Mouse (Mus musculus): Measurements from ENCODE around the gene Skint8. TPM values are rescaled to one million over a fixed set of nuclear protein-coding genes. Genes with fewer than 3 reads are reported as not detected.
"Not testable (repeated sequence)": the region's sequence is repeated elsewhere in the genome, so short reads cannot be mapped to it uniquely, and the experiment has no call there.

The Skint8 gene
- not detected in 2 replicates for total RNA-seq (2017)

DNA sequence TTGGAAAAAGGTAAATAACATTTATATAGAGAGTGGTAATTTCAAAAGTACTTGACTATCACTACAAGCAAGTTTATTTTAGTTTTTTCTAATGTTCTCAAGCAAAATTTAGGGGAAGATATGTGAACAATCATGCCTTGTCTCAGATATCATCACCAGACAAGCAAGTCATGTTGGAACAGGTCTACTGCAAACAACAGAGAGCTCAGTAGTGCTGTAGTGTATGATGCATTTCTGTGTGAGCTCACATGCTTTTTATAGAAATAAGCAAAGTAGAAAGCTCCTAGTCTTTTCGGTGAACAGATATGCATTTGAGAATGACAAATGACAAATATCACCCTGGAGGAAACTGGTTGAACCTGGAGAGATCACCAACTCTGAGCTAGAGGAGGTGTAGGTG lies at the start of gene Skint8:
Gene Skint8, plus strand, starts transcription at position 301 of the 400 bp plus-strand sequence.
- ATAC-seq (replicated peaks; ENCODE audit: low read depth, poor library complexity, severe bottlenecking), result no peak

DNA sequence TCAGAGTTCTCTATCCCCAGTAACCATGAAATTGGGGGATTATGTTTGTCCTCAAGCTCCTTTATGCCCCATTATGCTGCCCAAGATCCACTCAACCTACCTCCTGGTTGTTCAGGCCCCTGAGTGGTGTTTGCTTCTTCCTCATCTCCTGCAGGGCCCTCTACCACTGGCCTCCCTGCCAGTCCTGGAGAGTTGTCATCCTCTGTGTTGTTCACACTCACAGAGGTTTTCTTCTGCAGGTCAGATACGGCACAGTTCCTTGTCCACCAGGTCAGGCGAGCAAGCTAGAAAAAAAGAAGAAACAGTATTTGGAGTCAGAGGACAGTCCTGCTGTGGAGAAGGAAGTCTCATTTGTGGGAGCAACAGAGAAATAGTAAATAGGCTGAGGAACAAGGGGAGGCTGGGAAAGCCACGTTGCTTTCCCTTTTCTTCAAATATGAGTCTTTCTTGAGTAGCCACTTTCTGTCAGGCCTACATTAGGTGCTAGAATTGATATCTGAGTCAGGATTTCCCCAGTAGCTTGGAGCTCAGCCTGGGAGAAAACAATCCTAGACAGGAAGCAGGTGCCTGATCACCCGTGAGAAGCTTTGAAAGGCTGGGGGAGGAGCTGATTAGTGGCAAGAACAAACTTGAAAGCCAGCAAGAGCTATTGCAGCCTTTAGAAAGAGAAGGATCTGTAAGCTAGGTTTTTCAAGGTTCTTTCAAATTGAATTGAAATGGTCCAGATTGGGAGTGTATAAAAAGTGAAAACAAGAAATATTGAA lies 38.9 kb upstream of the Skint8 start:
- ATAC-seq (replicated peaks; ENCODE audit: low read depth, poor library complexity, severe bottlenecking), result no peak

DNA sequence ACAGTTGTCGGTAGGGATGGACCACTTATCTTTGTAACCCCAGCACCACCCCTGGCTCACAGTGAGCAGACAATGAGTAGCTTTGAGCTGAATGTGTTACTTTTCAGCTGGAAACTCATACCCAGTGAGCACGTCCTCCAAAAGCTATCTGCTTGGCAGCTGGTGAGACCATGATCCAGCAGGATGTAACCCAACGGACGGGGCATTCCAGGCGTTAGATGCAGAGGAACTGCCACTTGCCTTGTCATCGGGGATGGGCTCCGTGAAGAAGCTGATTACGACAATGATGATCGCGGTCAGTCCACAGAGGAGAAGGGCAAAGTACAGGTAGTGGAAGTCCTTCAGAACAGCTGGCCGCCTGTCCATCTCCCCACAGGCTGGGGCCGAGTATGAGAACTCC lies 35.6 kb upstream of the Skint8 start:
- ATAC-seq (replicated peaks; ENCODE audit: low read depth, poor library complexity, severe bottlenecking), result no peak

DNA sequence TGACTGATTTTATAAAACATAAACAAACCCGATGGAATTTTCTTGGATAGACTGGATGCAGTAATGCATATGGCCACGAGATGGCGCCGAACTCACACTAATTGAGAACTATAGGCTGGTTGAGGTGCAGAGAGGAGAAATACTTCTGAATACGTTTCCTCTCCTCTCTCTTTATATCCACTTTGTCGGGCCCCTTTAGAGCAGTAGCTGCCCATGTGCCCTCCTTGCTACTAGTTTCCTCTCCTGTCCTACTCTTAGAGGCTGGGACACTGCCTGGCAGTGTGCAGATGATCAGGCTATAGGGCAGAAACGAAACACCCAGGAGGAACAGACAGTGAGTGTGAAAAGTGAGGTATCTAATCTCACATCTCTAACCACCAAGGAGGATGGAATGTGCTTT lies 33.2 kb upstream of the Skint8 start:
- peak; percentile 86 for ATAC-seq (replicated peaks; ENCODE audit: low read depth, poor library complexity, severe bottlenecking)

DNA sequence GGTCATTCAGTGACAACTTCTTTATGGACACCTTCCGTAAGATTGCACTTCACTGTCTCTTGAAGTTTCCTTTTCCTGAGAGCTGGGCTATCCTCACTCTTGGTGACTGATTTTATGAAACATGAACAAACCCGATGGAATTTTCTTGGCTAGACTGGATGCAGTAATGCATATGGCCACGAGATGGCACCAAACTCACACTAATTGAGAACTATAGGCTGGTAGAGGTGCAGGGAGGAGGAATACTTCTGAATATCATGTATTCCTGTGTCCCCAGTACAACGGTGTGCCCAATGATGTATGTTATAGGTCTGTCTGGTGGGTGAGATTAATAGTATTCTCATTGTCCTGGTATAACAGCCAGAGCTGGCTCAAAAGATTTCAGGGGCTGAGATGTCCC lies 32.6 kb upstream of the Skint8 start:
- peak; percentile 77 for ATAC-seq (replicated peaks; ENCODE audit: low read depth, poor library complexity, severe bottlenecking)

DNA sequence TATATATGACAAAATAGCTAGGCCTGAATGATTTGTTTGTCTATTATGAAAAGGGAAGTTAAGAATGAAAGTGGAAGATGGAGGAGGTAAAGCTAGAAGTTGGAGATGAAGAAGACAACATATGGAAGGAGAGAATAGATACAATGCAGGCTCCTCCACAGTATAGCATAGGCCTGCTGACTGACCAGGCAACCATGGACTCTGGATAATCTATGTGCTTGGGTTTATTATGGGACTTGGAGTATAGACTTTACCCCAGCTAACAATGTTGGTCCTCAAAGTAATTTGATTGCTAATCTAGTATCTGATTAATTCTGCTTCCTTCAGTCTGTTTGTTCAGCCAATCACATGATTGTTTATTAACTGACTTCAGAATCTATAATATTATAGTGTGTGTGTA lies 27.1 kb upstream of the Skint8 start:
- ATAC-seq (replicated peaks; ENCODE audit: low read depth, poor library complexity, severe bottlenecking), result no peak

DNA sequence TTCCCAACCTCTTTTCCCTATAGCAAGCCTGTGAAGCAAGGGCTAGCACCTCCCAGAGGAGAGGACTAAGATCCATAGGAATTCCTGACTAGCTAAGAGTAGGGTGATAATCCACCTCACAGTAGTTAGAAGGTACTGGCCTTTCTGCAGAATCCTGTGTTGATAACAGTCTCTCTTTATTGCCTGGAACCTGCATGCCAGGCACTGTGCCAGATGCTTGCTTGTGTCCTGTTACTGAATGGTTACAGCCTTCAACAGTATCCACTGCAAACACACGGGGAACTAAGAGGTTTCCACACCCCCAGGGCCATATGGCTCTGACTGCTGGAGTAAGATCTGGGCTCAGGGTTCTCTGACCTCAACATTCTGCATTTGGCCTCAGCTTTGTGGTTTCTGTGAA lies 21.4 kb upstream of the Skint8 start:
- ATAC-seq (replicated peaks; ENCODE audit: low read depth, poor library complexity, severe bottlenecking), result 0 out of 2 replicates have a peak, but pooled peaks have one; percentile 46

DNA sequence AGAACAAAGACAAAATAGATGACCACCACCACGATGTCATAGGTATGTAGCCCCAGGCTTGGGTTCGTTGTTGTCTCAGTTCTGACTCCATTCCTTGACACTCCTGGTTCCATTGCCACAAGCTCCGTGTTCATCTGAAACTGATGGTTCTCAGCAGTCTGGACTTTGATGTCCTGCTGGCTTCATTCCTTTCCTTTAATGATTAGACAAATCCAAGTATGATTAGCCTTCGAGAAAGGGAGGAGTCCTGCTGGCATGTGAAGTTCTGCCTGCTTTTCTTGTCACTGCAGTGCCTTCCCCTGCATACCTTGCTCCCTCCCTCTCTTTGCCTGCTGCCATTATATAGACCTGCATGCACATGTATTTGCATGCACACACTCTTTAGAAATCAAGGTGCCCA lies 20.6 kb upstream of the Skint8 start:
- no peak for ATAC-seq (replicated peaks; ENCODE audit: low read depth, poor library complexity, severe bottlenecking)

DNA sequence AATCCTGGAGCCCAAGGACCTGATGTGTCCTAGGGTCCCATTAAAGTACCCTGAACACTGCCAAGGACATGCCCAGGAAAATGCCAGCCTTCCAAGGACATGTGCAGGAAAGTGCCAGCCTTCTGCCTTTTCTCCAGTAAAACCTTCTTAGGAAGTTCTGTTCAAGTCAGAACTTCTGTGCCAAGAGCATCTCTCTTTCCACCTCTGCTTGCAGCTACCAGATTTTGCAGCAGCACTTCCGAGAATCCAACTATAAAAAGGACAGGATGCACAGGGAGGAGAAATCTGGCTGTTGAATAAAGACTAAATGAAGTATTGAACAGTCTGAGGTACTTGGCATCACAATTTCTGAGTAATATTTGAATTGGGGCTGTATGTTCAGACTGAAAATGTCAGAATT lies 18.7 kb upstream of the Skint8 start:
- not testable (repeated sequence) for ATAC-seq (replicated peaks; ENCODE audit: low read depth, poor library complexity, severe bottlenecking)

DNA sequence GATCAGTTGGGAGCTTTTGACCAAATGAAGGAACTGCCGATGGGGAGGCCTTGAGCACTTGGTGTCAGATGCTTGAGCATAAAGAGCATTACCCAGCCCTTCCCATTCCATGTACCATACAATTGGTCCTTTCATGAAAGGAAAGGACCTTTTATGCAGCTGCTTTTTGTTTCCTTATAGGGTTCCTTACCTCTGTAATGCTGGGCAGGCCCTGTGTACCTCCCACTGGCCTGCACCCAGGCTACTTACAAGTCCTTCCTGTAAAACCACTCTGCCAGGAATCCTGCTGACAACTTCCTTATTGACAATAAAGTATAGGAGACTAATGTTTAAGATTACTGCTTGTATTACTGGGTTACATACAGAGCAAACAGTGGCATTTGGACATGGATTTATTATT lies 17.7 kb upstream of the Skint8 start:
- ATAC-seq (replicated peaks; ENCODE audit: low read depth, poor library complexity, severe bottlenecking), result no peak

DNA sequence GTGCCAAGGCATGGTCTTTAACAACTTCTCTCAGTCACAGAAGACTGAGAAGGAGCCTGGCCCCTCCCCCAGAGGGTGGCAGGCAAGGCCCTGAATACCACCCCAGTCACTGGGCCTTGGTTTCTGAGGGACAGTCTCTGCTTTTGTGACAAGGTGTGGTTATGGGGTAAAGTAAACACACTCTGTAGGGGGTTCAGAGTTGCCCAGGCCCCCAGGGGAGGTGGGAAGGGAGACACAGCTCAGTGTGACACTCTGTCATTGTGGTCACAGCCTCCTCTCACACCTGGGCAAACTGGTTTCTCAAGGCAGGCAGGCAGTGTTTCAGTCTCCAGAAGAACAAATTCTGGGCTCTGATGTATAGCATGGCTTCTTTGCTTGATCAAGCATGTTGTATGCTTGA lies 16.4 kb upstream of the Skint8 start, which contains the start of gene Slc5a9:
Gene Slc5a9, minus strand, starts transcription at position 144 of the 400 bp plus-strand sequence.
- ATAC-seq (replicated peaks; ENCODE audit: low read depth, poor library complexity, severe bottlenecking), result no peak

DNA sequence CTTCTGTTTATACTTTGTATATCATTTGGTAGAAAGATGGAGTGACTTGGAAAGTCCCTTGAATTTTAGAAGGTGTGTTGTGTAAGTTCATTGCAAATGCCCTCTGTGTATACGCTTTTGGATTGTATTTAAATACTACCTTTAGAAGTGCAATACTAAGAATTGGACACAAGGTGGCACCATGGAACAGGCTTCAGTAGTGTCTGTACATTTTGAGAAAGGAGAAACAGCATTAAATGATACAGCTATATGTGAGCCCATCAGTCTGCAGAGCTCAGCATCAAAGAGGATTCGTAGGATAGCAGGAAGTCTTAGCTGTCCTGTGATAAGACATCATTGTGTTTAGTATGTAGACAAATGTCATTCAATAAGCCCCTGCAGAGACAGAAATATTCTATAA lies 11.3 kb upstream of the Skint8 start:
- peak; percentile 95 for ATAC-seq (replicated peaks; ENCODE audit: low read depth, poor library complexity, severe bottlenecking)

DNA sequence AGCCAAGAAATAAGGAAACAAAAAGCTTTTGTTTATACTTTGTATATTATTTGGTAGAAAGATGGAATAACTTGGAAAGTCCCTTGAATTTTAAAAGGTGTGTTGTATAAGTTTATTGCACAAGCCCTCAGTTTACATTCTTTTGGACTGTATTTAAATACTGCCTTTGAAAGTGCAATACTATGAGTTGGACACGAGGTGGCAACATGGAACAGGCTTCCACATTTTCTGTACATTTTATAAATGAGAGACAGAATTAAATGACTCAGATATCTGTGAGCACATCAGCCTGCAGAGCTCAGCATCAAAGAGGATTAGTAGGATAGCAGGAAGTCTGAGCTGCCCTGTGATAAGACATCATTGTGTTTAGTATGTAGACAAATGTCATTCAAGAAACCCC lies 42.1 kb downstream of the Skint8 start:
- ATAC-seq (replicated peaks; ENCODE audit: low read depth, poor library complexity, severe bottlenecking), result 0 out of 2 replicates have a peak, but pooled peaks have one; percentile 58

DNA sequence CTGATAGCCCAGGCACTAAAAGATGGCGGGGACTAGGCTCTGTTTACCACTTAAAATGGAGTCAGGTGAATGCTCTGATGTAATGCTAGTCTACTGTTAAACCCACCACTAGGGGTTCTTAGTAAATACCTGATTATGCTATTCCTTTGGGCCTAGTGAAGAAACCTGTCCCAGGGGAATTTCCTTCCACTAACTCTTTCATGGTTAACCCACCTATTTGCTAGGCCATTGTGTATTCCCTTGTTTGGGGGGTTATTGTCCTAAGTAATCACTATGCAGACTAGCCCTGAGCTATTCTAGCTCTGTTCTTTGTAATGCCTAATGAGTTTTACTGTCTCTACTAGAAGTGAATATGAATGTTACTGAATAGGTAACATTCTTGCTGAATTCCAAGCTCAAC lies 44.0 kb downstream of the Skint8 start:
- not testable (repeated sequence) for ATAC-seq (replicated peaks; ENCODE audit: low read depth, poor library complexity, severe bottlenecking)

DNA sequence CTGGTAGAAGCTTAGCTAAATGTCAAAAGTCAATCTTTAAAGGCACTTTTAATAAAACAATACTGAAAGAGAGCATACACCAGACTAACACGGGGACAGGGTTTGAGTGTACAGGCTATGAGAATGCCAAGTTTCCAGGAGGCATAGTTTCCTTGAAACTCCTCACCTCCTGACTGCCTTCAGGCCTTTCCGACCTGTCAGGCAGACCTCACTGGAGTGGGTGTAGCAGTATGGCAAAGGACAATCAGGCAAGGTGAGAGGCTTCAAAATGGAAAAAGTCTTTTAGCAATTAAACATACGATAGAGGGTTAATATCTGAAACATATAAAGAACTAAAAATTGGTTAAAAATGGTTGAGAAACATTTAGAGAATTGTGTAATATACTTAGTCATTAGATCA lies 44.5 kb downstream of the Skint8 start:
- no peak for ATAC-seq (replicated peaks; ENCODE audit: low read depth, poor library complexity, severe bottlenecking)

DNA sequence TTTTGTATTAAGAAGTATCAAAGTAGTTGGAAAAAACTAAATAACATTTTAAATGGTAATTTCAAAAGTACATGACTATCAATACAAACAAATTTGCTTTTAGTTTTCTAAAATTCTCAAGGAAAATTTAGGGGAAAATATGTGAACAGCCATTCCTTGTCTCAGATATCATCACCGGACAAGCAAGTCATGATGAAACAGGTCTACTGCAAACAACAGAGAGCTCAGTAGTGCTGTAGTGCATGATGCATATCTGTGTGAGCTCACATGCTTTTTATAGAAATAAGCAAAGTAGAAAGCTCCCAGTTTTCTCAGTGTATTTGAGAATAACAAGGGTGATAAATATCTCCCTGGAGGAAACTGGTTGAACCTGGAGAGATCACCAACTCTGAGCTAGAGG lies 53.4 kb downstream of the Skint8 start, which contains the start of gene Skint7:
Gene Skint7, plus strand, starts transcription at position 301 of the 400 bp plus-strand sequence.
- ATAC-seq (replicated peaks; ENCODE audit: low read depth, poor library complexity, severe bottlenecking), result no peak

Other genes starting within 250 kb of the Skint8 start
- 15.8 and 25.5 TPM in 2 replicates for gene Spata6, start 199.4 kb upstream of the Skint8 start, total RNA-seq (2017)
- gene Slc5a9, start 16.5 kb upstream of the Skint8 start, total RNA-seq (2017), result not detected in 2 replicates
- not detected in 2 replicates for gene Skint7, start 53.5 kb downstream of the Skint8 start, total RNA-seq (2017)
- not detected in 2 replicates for gene Skint1, start 86.9 kb downstream of the Skint8 start, total RNA-seq (2017)
- gene Skint4, start 152.6 kb downstream of the Skint8 start, total RNA-seq (2017), result not detected in 2 replicates